In genomic region chr17:25253760-25254159, GRCm38 (mm10) we compare ENCODE assay signal across 13 mouse cellular contexts. TPM values are rescaled to one million over a fixed set of nuclear protein-coding genes. Genes with fewer than 3 reads are reported as not detected.
A peak's percentile ranks its signal among the peaks of the same experiment; 100 is the strongest.
DNase-seq lines count a peak whose midpoint lies in the region; ATAC-seq lines count a peak whose summit lies in the region.
"Had no signal": no experiment of that assay in that cellular context is flagged by ENCODE, and none has a peak within 500 bp of the region (broad histone marks: within the 10 kb centered on the region; RNA-seq: fewer than 3 reads in every experiment).

No protein-coding gene starts in this region.

- no peaks in the 10 kb centered on the region for H3K36me3 ChIP-seq in embryonic facial prominence, embryonic 11.5 days (replicated peaks; ENCODE audit: control insufficient read depth, insufficient read depth, low read depth, low read length)
- H3K36me3 ChIP-seq in forebrain, embryonic 15.5 days: no peaks in the 10 kb centered on the region
- peaks cover 3% of the 10 kb centered on the region for H3K36me3 ChIP-seq in midbrain, embryonic 13.5 days
- peaks cover 6% of the 10 kb centered on the region for H3K36me3 ChIP-seq in heart, embryonic 12.5 days

- no peak for DNase-seq in embryonic facial prominence, embryonic 11.5 days (ENCODE audit: low spot score)
- peak; percentile 53 for DNase-seq in right cerebral cortex, postnatal 4 days
- no peak for DNase-seq in gastrocnemius, postnatal 36 days
- DNase-seq in kidney, adult 8-10 months: no peak
- DNase-seq: adrenal gland, postnatal 10 days; kidney, adult 9 months; lung, postnatal 36 days had no signal

- H3K27me3 ChIP-seq in embryonic facial prominence, embryonic 11.5 days (ENCODE audit: control insufficient read depth, insufficient read depth, low read length): peaks cover 17% of the 10 kb centered on the region
- H3K27me3 ChIP-seq in forebrain, embryonic 15.5 days: peaks cover 23% of the 10 kb centered on the region
- peaks cover 23% of the 10 kb centered on the region for H3K27me3 ChIP-seq in midbrain, embryonic 13.5 days
- H3K27me3 ChIP-seq in heart, embryonic 12.5 days (replicated peaks): peaks cover 78% of the 10 kb centered on the region

- H3K4me2 ChIP-seq in embryonic facial prominence, embryonic 11.5 days (ENCODE audit: low read depth, low read length): no peak overlapping the region
- H3K4me2 ChIP-seq in forebrain, embryonic 15.5 days (replicated peaks): peak overlapping the region; percentile 14; the same call in 1 of the 2 replicates
- H3K4me2 ChIP-seq in midbrain, embryonic 13.5 days (replicated peaks): peak overlapping the region; percentile 40
- H3K4me2 ChIP-seq in heart, embryonic 12.5 days: no peak overlapping the region
- H3K4me2 ChIP-seq: heart, embryonic 13.5 days had no signal

- no peaks in the 10 kb centered on the region for H3K9me3 ChIP-seq in embryonic facial prominence, embryonic 11.5 days (replicated peaks; ENCODE audit: control insufficient read depth, low read length)
- H3K9me3 ChIP-seq in forebrain, embryonic 15.5 days: no peaks in the 10 kb centered on the region
- H3K9me3 ChIP-seq in midbrain, embryonic 13.5 days: no peaks in the 10 kb centered on the region
- no peaks in the 10 kb centered on the region for H3K9me3 ChIP-seq in heart, embryonic 12.5 days (replicated peaks)
- H3K9me3 ChIP-seq: heart, embryonic 13.5 days had no signal

- no peak overlapping the region for H3K27ac ChIP-seq in embryonic facial prominence, embryonic 11.5 days (replicated peaks; ENCODE audit: low read depth, low read length)
- peak overlapping the region; percentile 75 for H3K27ac ChIP-seq in forebrain, embryonic 15.5 days (replicated peaks)
- peak overlapping the region; percentile 90 for H3K27ac ChIP-seq in midbrain, embryonic 13.5 days
- no peak overlapping the region for H3K27ac ChIP-seq in heart, embryonic 12.5 days (ENCODE audit: poor library complexity, severe bottlenecking)
- H3K27ac ChIP-seq: heart, embryonic 13.5 days had no signal

- H3K9ac ChIP-seq in embryonic facial prominence, embryonic 11.5 days (replicated peaks; ENCODE audit: low read length): 0 out of 2 replicates have a peak overlapping the region, but pooled peaks have one; percentile 18
- H3K9ac ChIP-seq in forebrain, embryonic 15.5 days (replicated peaks): no peak overlapping the region
- H3K9ac ChIP-seq in midbrain, embryonic 13.5 days (replicated peaks): peak overlapping the region; percentile 47
- H3K9ac ChIP-seq in heart, embryonic 12.5 days: no peak overlapping the region
- H3K9ac ChIP-seq: heart, embryonic 13.5 days had no signal

- intact Hi-C loops in gastrocnemius, postnatal 36 days (cut with DNase I): no loop called here

- H3K4me1 ChIP-seq in embryonic facial prominence, embryonic 11.5 days (ENCODE audit: control insufficient read depth, insufficient read depth, low read length): peaks cover 6% of the 10 kb centered on the region
- peaks cover 19% of the 10 kb centered on the region for H3K4me1 ChIP-seq in forebrain, embryonic 15.5 days
- H3K4me1 ChIP-seq in midbrain, embryonic 13.5 days (replicated peaks): peaks cover 61% of the 10 kb centered on the region
- peaks cover 12% of the 10 kb centered on the region for H3K4me1 ChIP-seq in heart, embryonic 12.5 days (replicated peaks)

- no peak overlapping the region for H3K4me3 ChIP-seq in embryonic facial prominence, embryonic 11.5 days (ENCODE audit: low read depth, low read length)
- H3K4me3 ChIP-seq in forebrain, embryonic 15.5 days: no peak overlapping the region
- peak overlapping the region; percentile 7; the same call in 1 of the 2 replicates for H3K4me3 ChIP-seq in midbrain, embryonic 13.5 days (replicated peaks)
- H3K4me3 ChIP-seq in heart, embryonic 12.5 days: no peak overlapping the region
- H3K4me3 ChIP-seq: heart, embryonic 13.5 days had no signal

- 32% methylated on average over 10 of the region's 10 CpGs for WGBS in embryonic facial prominence, embryonic 11.5 days
- WGBS in forebrain, embryonic 15.5 days: 14% methylated on average over 10 of the region's 10 CpGs
- 5% methylated on average over 10 of the region's 10 CpGs for WGBS in midbrain, embryonic 13.5 days
- WGBS in heart, embryonic 12.5 days: 38% methylated on average over 10 of the region's 10 CpGs

- no peak for ATAC-seq in embryonic facial prominence, embryonic 11.5 days (replicated peaks; ENCODE audit: insufficient number of reproducible peaks, low FRiP score, low TSS enrichment, low read depth)
- ATAC-seq in forebrain, embryonic 15.5 days (replicated peaks): no peak; the same call in 1 of the 2 replicates
- ATAC-seq in midbrain, embryonic 13.5 days: peak; percentile 57
- no peak for ATAC-seq in heart, embryonic 12.5 days (ENCODE audit: insufficient number of reproducible peaks, low FRiP score)

RNA-seq across cellular contexts. Expression of gene Baiap3, which starts 2.4 kb away (rescaled TPM):
- 0.45 and 0.66 TPM in 2 replicates for polyA plus RNA-seq in embryonic facial prominence, embryonic 11.5 days (2014; fragmentation: Nextera tagmentation; extraction: Ambion mirVana)
- 7.2 and 10.1 TPM in 2 replicates for polyA plus RNA-seq in forebrain, embryonic 15.5 days (2015; fragmentation: Nextera tagmentation; extraction: Ambion mirVana)
- 8.7 and 9.2 TPM in 2 replicates for polyA plus RNA-seq in midbrain, embryonic 13.5 days (2015; fragmentation: Nextera tagmentation; extraction: Ambion mirVana)
- not detected for total RNA-seq in gastrocnemius, postnatal 36 days (2021)
- polyA plus RNA-seq in heart, embryonic 12.5 days (2016; fragmentation: Nextera tagmentation; extraction: Ambion mirVana): 0.18 and 0.42 TPM in 2 replicates

RNA-seq across cellular contexts. Expression of gene Tsr3, which starts 13.8 kb away (rescaled TPM):
- polyA plus RNA-seq in embryonic facial prominence, embryonic 11.5 days (2014; fragmentation: Nextera tagmentation; extraction: Ambion mirVana): 59.8 and 60.6 TPM in 2 replicates
- polyA plus RNA-seq in forebrain, embryonic 15.5 days (2015; fragmentation: Nextera tagmentation; extraction: Ambion mirVana): 66.2 and 69.2 TPM in 2 replicates
- polyA plus RNA-seq in midbrain, embryonic 13.5 days (2015; fragmentation: Nextera tagmentation; extraction: Ambion mirVana): 61.1 and 63.1 TPM in 2 replicates
- 10 to 100 TPM; 15.8 to 18.4 TPM for total RNA-seq in gastrocnemius, postnatal 36 days (2021)
- 33.3 and 34.1 TPM in 2 replicates for polyA plus RNA-seq in heart, embryonic 12.5 days (2016; fragmentation: Nextera tagmentation; extraction: Ambion mirVana)

RNA-seq across cellular contexts. Expression of gene Gnptg, which starts 13.8 kb away (rescaled TPM):
- polyA plus RNA-seq in embryonic facial prominence, embryonic 11.5 days (2014; fragmentation: Nextera tagmentation; extraction: Ambion mirVana): 32.6 and 32.8 TPM in 2 replicates
- 85.5 and 85.7 TPM in 2 replicates for polyA plus RNA-seq in forebrain, embryonic 15.5 days (2015; fragmentation: Nextera tagmentation; extraction: Ambion mirVana)
- polyA plus RNA-seq in midbrain, embryonic 13.5 days (2015; fragmentation: Nextera tagmentation; extraction: Ambion mirVana): 86.0 and 90.4 TPM in 2 replicates
- 10 to 100 TPM; 13.8 to 14.1 TPM for total RNA-seq in gastrocnemius, postnatal 36 days (2021)
- polyA plus RNA-seq in heart, embryonic 12.5 days (2016; fragmentation: Nextera tagmentation; extraction: Ambion mirVana): 25.0 TPM in 2 replicates

RNA-seq across cellular contexts. Expression of gene Ube2i, which starts 20.7 kb away (rescaled TPM):
- 866 and 923 TPM in 2 replicates for polyA plus RNA-seq in embryonic facial prominence, embryonic 11.5 days (2014; fragmentation: Nextera tagmentation; extraction: Ambion mirVana)
- polyA plus RNA-seq in forebrain, embryonic 15.5 days (2015; fragmentation: Nextera tagmentation; extraction: Ambion mirVana): 680 and 683 TPM in 2 replicates
- polyA plus RNA-seq in midbrain, embryonic 13.5 days (2015; fragmentation: Nextera tagmentation; extraction: Ambion mirVana): 672 and 679 TPM in 2 replicates
- 10 to 100 TPM; 55.0 to 60.6 TPM for total RNA-seq in gastrocnemius, postnatal 36 days (2021)
- 459 and 468 TPM in 2 replicates for polyA plus RNA-seq in heart, embryonic 12.5 days (2016; fragmentation: Nextera tagmentation; extraction: Ambion mirVana)

RNA-seq across cellular contexts. Expression of gene Prss34, which starts 44.4 kb away (rescaled TPM):
- polyA plus RNA-seq in embryonic facial prominence, embryonic 11.5 days (2014; fragmentation: Nextera tagmentation; extraction: Ambion mirVana): not detected in 2 replicates
- 0.18 TPM in 1 of 2 replicates, not detected in the other for polyA plus RNA-seq in forebrain, embryonic 15.5 days (2015; fragmentation: Nextera tagmentation; extraction: Ambion mirVana)
- polyA plus RNA-seq in midbrain, embryonic 13.5 days (2015; fragmentation: Nextera tagmentation; extraction: Ambion mirVana): not detected in 2 replicates
- under 1 TPM; 0.20 to 0.36 TPM for total RNA-seq in gastrocnemius, postnatal 36 days (2021)
- not detected in 2 replicates for polyA plus RNA-seq in heart, embryonic 12.5 days (2016; fragmentation: Nextera tagmentation; extraction: Ambion mirVana)
- total RNA-seq: left cerebral cortex, postnatal 36 days; MEL had no signal

Comparison
In these comparisons a context has a peak if more than half of its experiments do, and no peak if none do; other contexts are left out.
1. H3K27ac ChIP-seq: peak in forebrain, embryonic 15.5 days (single experiment) and midbrain, embryonic 13.5 days (single experiment); none in embryonic facial prominence, embryonic 11.5 days (single experiment) and heart, embryonic 12.5 days (single experiment).
2. H3K4me2 ChIP-seq: peak in forebrain, embryonic 15.5 days (single experiment) and midbrain, embryonic 13.5 days (single experiment); none in embryonic facial prominence, embryonic 11.5 days (single experiment) and heart, embryonic 12.5 days (single experiment).
3. H3K9ac ChIP-seq: peak in embryonic facial prominence, embryonic 11.5 days (single experiment) and midbrain, embryonic 13.5 days (single experiment); none in forebrain, embryonic 15.5 days (single experiment) and heart, embryonic 12.5 days (single experiment).